Mouse (Mus musculus): Measurements from ENCODE around the gene Izumo4. TPM values are rescaled to one million over a fixed set of nuclear protein-coding genes. Genes with fewer than 3 reads are reported as not detected.

Izumo4 gene
- total and polyA plus RNA-seq, 3 experiments, result 2.7 to 9.6 (median 5.9) TPM

- Histone ChIP-seq H3K27me3 (replicated peaks) (no peaks in the 10 kb centered on the region), H3K79me2 (replicated peaks; ENCODE audit: control insufficient read depth, extremely low read depth, insufficient read depth, poor library complexity, severe bottlenecking) (peaks cover 22% of the 10 kb centered on the region), H3K4me2 (ENCODE audit: insufficient read depth, low read depth, poor library complexity, severe bottlenecking) (peak overlapping the region; percentile 77), H3K9me3 (replicated peaks; ENCODE audit: low read length) (no peaks in the 10 kb centered on the region), H3K36me3 (replicated peaks in 1 of 2; ENCODE audit: control insufficient read depth in 1 of 2, insufficient read depth in 1 of 2, low read length in 1 of 2) (peaks cover 2 to 21% of the 10 kb centered on the region in 2 experiments), H3K4me1 (ENCODE audit: control insufficient read depth in 1 of 2, insufficient read depth in 2 of 2) (peaks cover 26 to 71% of the 10 kb centered on the region in 2 experiments), H3K27ac (ENCODE audit: insufficient read depth, low read depth) (peak overlapping the region; percentile 98), H3K4me3 (replicated peaks in 1 of 3; ENCODE audit: low read depth in 2 of 3, low read length in 2 of 3, poor library complexity in 1 of 3) (peak overlapping the region; percentile 72 to 95 (median 75)), H3K9ac (ENCODE audit: insufficient read depth, low read depth) (peak overlapping the region; percentile 93)
- in situ Hi-C loops (cut with MboI; ENCODE audit: low pct_ligation_motif_present, low pct_unique_long_range_greater_than_20kb, low sequenced_read_pairs), result loop anchor here (25.0 kb wide), 1 partner anchor 241 kb away; the partner anchor contains the start of gene Tcf3
- dilution Hi-C loops (cut with MboI; ENCODE audit: extremely low pct_ligation_motif_present, extremely low pct_unique_long_range_greater_than_20kb, low sequenced_read_pairs), result no loop called here
- DNase-seq (ENCODE audit: extremely low read depth), result no peak
- TF ChIP-seq E2F4 (IDR thresholded peaks at IDR 0.05; ENCODE audit: insufficient replicate concordance, low read depth, low read length) (no peak), MEF2A (IDR thresholded peaks at IDR 0.05; ENCODE audit: borderline replicate concordance, low read depth, low read length) (no peak), ZC3H11A (IDR thresholded peaks at IDR 0.05; ENCODE audit: low read depth, low read length) (no peak), EP300 (IDR thresholded peaks at IDR 0.05; ENCODE audit: low read length) (no peak), SIN3A (IDR thresholded peaks at IDR 0.05; ENCODE audit: low read length) (no peak), CTCF (conservative IDR thresholded peaks at IDR 0.05 in 1 of 2, IDR thresholded peaks at IDR 0.05 in 1 of 2; ENCODE audit: low read depth in 2 of 2, low read length in 2 of 2) (no peak), MAFK (IDR thresholded peaks at IDR 0.05; ENCODE audit: insufficient replicate concordance, low read length) (no peak), GABPA (IDR thresholded peaks at IDR 0.05; ENCODE audit: insufficient replicate concordance, low read depth, low read length) (no peak), JUN (IDR thresholded peaks at IDR 0.05; ENCODE audit: insufficient read depth, low read depth, low read length) (no peak), RCOR1 (conservative IDR thresholded peaks at IDR 0.05; ENCODE audit: low read depth, low read length) (no peak), CHD2 (IDR thresholded peaks at IDR 0.05; ENCODE audit: low read length) (no peak)
Observed at GRCm38 (mm10) chr10:80678601-80679377, 23.2 kb upstream of the Izumo4 start.

- Histone ChIP-seq H3K27me3 (replicated peaks) (no peaks in the 10 kb centered on the region), H3K4me2 (ENCODE audit: insufficient read depth, low read depth, poor library complexity, severe bottlenecking) (no peak overlapping the region), H3K27ac (ENCODE audit: insufficient read depth, low read depth) (peak overlapping the region; percentile 59), H3K4me3 (replicated peaks in 1 of 3; ENCODE audit: low read depth in 2 of 3, low read length in 2 of 3, poor library complexity in 1 of 3) (no peak overlapping the region), H3K36me3 (replicated peaks in 1 of 2; ENCODE audit: control insufficient read depth in 1 of 2, insufficient read depth in 1 of 2, low read length in 1 of 2) (peaks cover 0 to 20% of the 10 kb centered on the region in 2 experiments), H3K4me1 (ENCODE audit: control insufficient read depth in 1 of 2, insufficient read depth in 2 of 2) (peaks cover 20 to 69% of the 10 kb centered on the region in 2 experiments), H3K9me3 (replicated peaks; ENCODE audit: low read length) (no peaks in the 10 kb centered on the region), H3K9ac (ENCODE audit: insufficient read depth, low read depth) (no peak overlapping the region), H3K79me2 (replicated peaks; ENCODE audit: control insufficient read depth, extremely low read depth, insufficient read depth, poor library complexity, severe bottlenecking) (peaks cover 13% of the 10 kb centered on the region)
- in situ Hi-C loops (cut with MboI; ENCODE audit: low pct_ligation_motif_present, low pct_unique_long_range_greater_than_20kb, low sequenced_read_pairs) (loop anchor here (5.0 to 25.0 kb wide), 2 partner anchors 67 to 242 kb away; partner anchors contain the start of gene Tcf3), dilution Hi-C loops (cut with MboI; ENCODE audit: extremely low pct_ligation_motif_present, extremely low pct_unique_long_range_greater_than_20kb, low sequenced_read_pairs) (no loop called here)
- TF ChIP-seq MXI1 (IDR thresholded peaks at IDR 0.05; ENCODE audit: low read depth, low read length), result no peak
- TF ChIP-seq ZKSCAN1 (IDR thresholded peaks at IDR 0.05; ENCODE audit: borderline replicate concordance, low read depth, low read length), result no peak
- TF ChIP-seq RAD21 (IDR thresholded peaks at IDR 0.05; ENCODE audit: low read depth, low read length), result no peak
- no peak for TF ChIP-seq RCOR1 (conservative IDR thresholded peaks at IDR 0.05; ENCODE audit: low read depth, low read length)
- TF ChIP-seq TCF12 (IDR thresholded peaks at IDR 0.05; ENCODE audit: low read depth, low read length), result no peak
- no peak for TF ChIP-seq MEF2A (IDR thresholded peaks at IDR 0.05; ENCODE audit: borderline replicate concordance, low read depth, low read length)
- no peak for TF ChIP-seq KAT2A (IDR thresholded peaks at IDR 0.05; ENCODE audit: insufficient replicate concordance, low read length)
- no peak for TF ChIP-seq MAX (IDR thresholded peaks at IDR 0.05; ENCODE audit: low read length)
- DNase-seq (ENCODE audit: extremely low read depth), result no peak
Observed at GRCm38 (mm10) chr10:80679556-80680259, 22.3 kb upstream of the Izumo4 start.

All from CH12.LX (cell line).